Mouse (Mus musculus) cortical plate, adult 2 months (tissue): ENCODE results near the gene Lyl1. TPM values are rescaled to one million over a fixed set of nuclear protein-coding genes. Genes with fewer than 3 reads are reported as not detected.

Source experiments
- H3K27ac ChIP-seq: fragments of 200-500 bp; 2 replicates; pipeline ENCODE4 v1.5.1; 2012; ENCODE audit warnings: low read length, control low read depth, inconsistent platforms; ENCODE audit not compliant: insufficient read depth
- H3K4me1 ChIP-seq: fragments of 200-500 bp; 2 replicates; pipeline ENCODE4 v1.6.1; 2011; ENCODE audit warnings: low read length; ENCODE audit not compliant: control insufficient read depth, insufficient read depth
- H3K4me3 ChIP-seq: fragments of 200-500 bp; 2 replicates; pipeline ENCODE4 v1.5.1; 2011; ENCODE audit warnings: mild to moderate bottlenecking, low read length, control low read depth; ENCODE audit not compliant: insufficient read depth
- CTCF ChIP-seq: fragments of 200-500 bp; IDR thresholded peaks from 2 replicates; pipeline ENCODE4 v1.5.1; 2011; ENCODE audit warnings: mild to moderate bottlenecking, control low read depth, low read length; ENCODE audit not compliant: insufficient read depth; ENCODE audit errors: extremely low read depth
- POLR2A ChIP-seq: fragments of 200-500 bp; IDR thresholded peaks from 2 replicates; pipeline ENCODE4 v1.6.1; 2011; ENCODE audit warnings: mild to moderate bottlenecking, low read length, control low read depth; ENCODE audit not compliant: insufficient read depth; ENCODE audit errors: extremely low read depth
- polyA plus RNA-seq: library from polyadenylated mRNA; depleted of rRNA; stranded (reverse); fragments of >200 nt; gene quantifications from 2 replicates; pipeline ENCODE4 v1.2.3, GENCODE M21; 2012; rRNA removed

The Lyl1 gene
- polyA plus RNA-seq, 1 experiment = 3.3 TPM

GRCm38 (mm10) chr8:84745032-84745925, 44.0 kb downstream of the Lyl1 start:
- Histone ChIP-seq H3K27ac (no peak overlapping the region), H3K4me1 (peaks cover 35% of the 10 kb centered on the region), H3K4me3 (no peak overlapping the region)
- TF ChIP-seq POLR2A (no peak), CTCF (no peak)

GRCm38 (mm10) chr8:84749519-84749918, 48.3 kb downstream of the Lyl1 start:
- H3K4me1 ChIP-seq = peaks cover 27% of the 10 kb centered on the region
- no peak overlapping the region for H3K4me3 ChIP-seq

GRCm38 (mm10) chr8:84752734-84753582, 51.7 kb downstream of the Lyl1 start:
- H3K27ac ChIP-seq = no peak overlapping the region
- TF ChIP-seq CTCF (no peak), POLR2A (no peak)
- H3K4me1 ChIP-seq = peaks cover 9% of the 10 kb centered on the region
- H3K4me3 ChIP-seq = no peak overlapping the region

More at GRCm38 (mm10) chr8:84749519-84749918, 48.3 kb downstream of the Lyl1 start:
- peak overlapping the region; percentile 17 for H3K27ac ChIP-seq
- TF ChIP-seq POLR2A (no peak), CTCF (no peak)

Other genes starting within 250 kb of the Lyl1 start
- gene Ier2, start 38.6 kb upstream of the Lyl1 start, polyA plus RNA-seq = 9.6 and 13.4 TPM in 2 replicates
- 145 and 185 TPM in 2 replicates for gene Trmt1, start 15.2 kb upstream of the Lyl1 start, polyA plus RNA-seq
- gene Nacc1, start 13.6 kb upstream of the Lyl1 start, polyA plus RNA-seq = 86.5 and 86.7 TPM in 2 replicates
- gene G430095P16Rik, start 21.6 kb downstream of the Lyl1 start, polyA plus RNA-seq = 0.30 and 0.42 TPM in 2 replicates
- 82.8 and 89.1 TPM in 2 replicates for gene Nfix, start 98.9 kb downstream of the Lyl1 start, polyA plus RNA-seq
- 14.9 and 16.0 TPM in 2 replicates for gene Dand5, start 121.4 kb downstream of the Lyl1 start, polyA plus RNA-seq
- gene Gadd45gip1, start 130.1 kb downstream of the Lyl1 start, polyA plus RNA-seq = 26.0 and 31.2 TPM in 2 replicates
- 84.7 and 85.9 TPM in 2 replicates for gene Rad23a, start 139.2 kb downstream of the Lyl1 start, polyA plus RNA-seq
- 437 and 467 TPM in 2 replicates for gene Calr, start 145.5 kb downstream of the Lyl1 start, polyA plus RNA-seq
- gene Farsa, start 155.5 kb downstream of the Lyl1 start, polyA plus RNA-seq = 58.7 and 60.4 TPM in 2 replicates
- gene Syce2, start 170.7 kb downstream of the Lyl1 start, polyA plus RNA-seq = 3.7 and 4.2 TPM in 2 replicates
- gene Gcdh, start 192.5 kb downstream of the Lyl1 start, polyA plus RNA-seq = 81.5 and 91.9 TPM in 2 replicates
- 0.23 and 0.35 TPM in 2 replicates for gene Klf1, start 200.5 kb downstream of the Lyl1 start, polyA plus RNA-seq
- 6.1 and 6.7 TPM in 2 replicates for gene Dnase2a, start 207.1 kb downstream of the Lyl1 start, polyA plus RNA-seq
- gene Mast1, start 235.9 kb downstream of the Lyl1 start, polyA plus RNA-seq = 76.0 and 79.7 TPM in 2 replicates
- gene Rtbdn, start 245.5 kb downstream of the Lyl1 start, polyA plus RNA-seq = 6.0 and 6.1 TPM in 2 replicates